Mouse (Mus musculus): ENCODE measurements at regions not wholly inside any gene's neighbourhood (a gene's known extent, or its start where the extent isn't known, plus 50 kb on each side); places are given as distances from the start of the nearest gene placed in this dataset.
"Not testable (repeated sequence)": the region's sequence is repeated elsewhere in the genome, so short reads cannot be mapped to it uniquely, and the experiment has no call there.

DNA sequence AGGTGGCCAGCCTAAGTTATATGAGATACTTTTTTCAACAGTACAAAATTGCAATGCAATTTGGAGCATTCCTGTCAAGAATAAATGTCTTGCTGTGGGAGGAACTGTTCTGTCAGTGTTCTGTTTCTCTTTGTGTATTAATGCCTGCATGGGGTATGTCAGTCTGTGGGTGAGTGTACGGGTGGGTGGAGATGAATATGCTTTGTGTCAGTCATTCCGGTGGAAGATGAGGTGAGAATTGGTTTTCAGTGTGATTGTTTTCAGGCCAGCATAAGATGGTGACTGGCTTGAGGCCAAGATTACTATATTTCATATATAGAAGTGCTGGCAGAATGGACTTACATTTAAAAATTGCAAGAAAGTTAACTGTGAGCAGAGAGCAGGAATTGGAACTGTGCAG, 184.0 kb downstream of the Frk start:
- DNase-seq = no peak

DNA sequence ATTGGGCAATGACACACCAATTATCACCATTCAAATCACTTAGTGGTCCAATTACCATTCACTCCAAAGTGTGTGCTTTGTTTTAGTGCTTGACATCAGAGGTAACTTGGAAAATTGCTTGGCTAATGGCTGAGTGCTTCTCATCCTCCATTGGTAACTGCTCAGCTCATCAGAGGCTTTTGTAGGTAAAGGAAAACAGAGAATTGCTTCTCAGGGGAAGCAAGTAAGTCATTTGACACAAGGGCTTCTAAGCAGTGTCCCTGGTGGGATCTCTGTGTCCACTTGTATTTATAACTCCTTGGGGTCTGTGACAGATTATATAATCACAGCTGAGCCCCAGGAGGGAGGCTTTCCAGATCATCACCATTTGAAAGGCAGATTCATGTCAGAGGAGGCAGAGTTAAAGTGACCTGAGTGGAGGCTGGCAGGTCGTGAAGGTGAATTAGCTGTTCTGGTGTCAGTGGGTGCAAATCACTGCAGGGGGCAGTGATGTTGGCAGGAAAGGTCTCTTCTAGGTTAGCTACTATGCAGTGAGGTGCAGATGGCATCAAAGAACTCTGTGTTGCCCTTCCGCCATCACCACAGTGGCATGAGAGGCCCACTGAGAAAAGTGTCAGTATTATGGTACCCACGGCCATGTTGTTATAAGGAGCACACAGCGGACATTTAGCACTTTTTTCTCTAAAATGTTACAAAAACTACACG, 184.7 kb downstream of the Frk start:
- no peak for DNase-seq

DNA sequence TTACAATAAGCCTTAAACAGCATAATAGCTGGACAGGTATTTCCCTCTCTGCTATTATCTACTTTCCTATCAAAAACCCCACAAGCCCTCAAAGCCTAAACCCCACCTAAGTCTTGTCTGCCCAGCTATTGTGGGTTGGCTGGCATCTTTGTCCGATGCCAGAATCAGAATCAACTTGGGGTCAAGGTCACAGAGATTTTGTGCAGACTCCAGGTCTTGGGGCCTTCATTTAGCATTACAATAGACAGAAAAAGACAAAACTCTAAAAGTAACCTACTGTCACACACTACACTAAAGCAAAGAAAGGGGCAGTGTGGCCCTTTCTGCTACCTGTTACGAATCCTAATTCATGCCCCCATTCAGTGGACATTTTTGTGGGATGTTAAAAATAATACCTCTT, 188.6 kb downstream of the Frk start:
- no peak for DNase-seq

DNA sequence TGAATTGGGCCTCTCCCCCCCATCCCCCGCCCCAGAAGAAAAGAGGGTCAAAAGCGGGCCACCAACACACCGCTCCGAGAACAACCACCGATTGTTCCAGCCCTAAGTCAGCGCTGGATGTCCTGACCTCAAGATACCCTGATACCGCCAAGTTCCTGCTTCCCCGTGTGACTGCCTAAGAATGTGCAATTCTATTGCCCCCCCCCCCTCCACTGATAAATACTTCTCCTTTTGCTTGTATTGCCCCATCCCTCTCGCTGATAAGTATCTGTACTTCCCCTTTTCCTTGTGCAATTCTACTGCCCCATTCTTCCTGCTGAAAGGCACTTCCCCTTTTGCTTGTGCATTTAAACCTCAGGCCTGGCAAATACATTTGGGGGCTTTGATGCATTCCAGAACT, 216.2 kb downstream of the Frk start:
- not testable (repeated sequence) for DNase-seq

GRCm38 (mm10) chr10:34701956-34702355, 218.8 kb downstream of the Frk start:
- no peak for DNase-seq

DNA sequence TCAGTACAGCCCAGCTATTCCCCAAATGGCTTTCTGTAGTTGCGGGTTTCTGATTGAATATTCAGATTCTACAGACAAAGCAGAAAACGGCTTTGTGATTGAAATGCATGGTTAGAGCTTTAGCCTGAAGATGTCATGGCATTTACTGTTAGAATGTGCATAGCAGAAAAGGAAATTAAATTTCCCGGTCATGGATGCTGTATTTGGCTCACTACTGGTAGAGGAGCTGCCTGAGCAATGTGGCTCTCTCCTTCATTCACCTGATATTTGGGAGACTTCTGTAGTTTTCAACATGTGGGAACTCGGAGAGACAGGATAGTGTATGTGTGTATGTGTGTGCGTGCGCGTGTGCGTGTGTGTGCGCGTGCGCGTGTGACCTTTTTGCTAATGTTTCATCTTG, 222.2 kb downstream of the Frk start:
- DNase-seq = no peak

- no peak for DNase-seq
Observed at GRCm38 (mm10) chr10:34731249-34731648, 248.1 kb downstream of the Frk start.

- no peak for DNase-seq
Observed at GRCm38 (mm10) chr10:34762426-34762825, 279.2 kb downstream of the Frk start.

- DNase-seq = peak in 1 of 2 experiments; percentile 1
Observed at GRCm38 (mm10) chr10:34792099-34792498, 308.9 kb downstream of the Frk start.

DNA sequence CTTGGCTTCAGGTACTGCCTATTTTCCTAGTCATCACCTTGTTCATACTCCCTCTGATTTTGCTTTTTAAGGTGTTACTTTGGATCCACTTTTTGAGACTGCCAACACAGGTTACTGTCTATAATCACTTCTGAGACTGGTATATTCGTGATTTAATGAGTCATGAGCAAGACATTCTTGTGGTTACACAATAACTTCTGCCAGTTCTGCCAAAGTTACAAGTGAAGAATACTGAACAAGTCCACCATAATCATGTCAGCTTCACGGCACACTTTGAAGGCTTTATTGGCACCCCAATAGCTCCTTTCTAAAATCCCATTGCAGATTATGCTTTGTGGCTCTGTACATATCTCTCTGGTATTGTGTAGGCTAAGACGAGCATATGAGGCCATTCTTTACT, 327.9 kb downstream of the Frk start:
- no peak for DNase-seq

- no peak for DNase-seq
Observed at GRCm38 (mm10) chr10:34824121-34824520, 340.9 kb downstream of the Frk start.

DNA sequence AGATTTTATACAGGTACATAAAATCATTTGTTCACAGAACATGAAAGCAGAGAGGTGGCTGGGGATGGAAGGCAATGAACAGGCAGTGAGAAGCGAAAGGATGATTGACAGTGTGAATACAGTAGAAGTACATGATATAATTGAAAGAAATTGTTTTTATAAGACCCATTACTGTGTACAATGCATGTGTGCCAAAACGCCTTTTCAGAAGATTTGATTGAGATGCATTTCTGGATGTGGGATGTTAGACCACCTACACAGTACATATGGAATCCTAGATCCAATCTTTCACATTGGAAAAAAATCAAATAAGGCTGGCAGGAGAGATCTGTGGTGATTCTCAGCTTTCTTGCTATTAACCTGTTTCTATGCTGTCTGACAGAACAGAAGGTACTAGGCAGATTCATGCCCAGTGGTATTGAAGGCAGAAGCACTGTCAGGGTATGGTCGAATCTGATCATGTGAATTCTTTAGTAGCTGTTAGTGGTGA, 358.9 kb downstream of the Frk start:
- no peak for DNase-seq

- no peak for DNase-seq
Observed at GRCm38 (mm10) chr10:34856494-34857146, 373.4 kb downstream of the Frk start.

DNA sequence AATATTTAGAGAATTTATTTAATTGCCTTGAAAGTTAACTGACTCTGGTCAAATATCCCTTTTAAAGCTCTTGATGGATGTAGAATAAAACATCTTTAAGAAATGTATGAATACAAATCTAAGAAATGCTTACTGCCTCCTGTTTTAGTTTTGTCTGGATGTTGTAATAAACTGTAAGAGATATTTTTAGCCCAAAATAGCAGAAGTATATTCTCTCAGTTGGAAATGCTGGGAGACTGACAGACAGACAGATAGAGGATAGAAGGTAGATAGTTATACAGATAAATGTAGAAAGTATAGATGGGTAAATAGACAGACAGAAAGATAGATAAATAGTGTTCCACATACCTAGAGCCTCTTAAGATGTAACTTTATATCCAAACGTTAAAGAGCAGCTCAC, 379.5 kb downstream of the Frk start:
- no peak for DNase-seq

DNA sequence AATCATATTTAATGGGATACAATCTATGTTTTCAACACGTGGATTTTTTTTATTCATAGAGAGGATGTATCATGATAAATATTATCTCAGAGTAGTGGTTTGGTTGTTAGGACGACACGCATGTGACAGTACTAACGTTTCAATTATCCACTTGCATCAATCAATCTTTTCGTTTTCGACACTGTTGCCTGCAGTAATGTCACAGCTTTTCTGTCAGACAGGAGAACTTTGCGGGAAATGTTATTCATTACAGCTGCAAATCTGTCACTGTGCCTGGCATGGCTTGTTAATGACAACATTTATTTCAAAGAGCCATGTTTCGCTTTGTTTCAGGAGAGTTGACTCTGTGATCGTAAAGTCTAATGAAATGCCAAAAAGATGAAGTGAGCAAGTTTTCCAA, 388.7 kb downstream of the Frk start:
- DNase-seq = no peak

DNA sequence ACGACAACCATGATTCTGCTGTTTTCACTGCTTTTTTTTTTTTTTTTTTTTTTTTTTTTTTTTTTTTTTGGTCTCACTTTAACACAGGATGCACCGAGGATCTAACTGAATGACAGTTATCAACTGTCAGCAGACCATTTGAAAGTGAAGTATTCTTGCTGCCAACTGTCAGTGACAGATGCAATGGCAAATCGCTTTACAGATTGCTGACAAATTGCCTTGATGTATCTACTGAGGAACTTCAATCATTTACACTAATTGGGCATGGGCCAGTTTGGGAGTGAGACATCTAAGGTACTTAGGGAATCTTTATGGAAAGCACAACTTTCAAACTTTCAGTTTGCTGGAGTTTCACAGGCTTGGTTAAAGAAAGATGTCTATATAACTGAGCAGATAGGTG, 395.3 kb downstream of the Frk start:
- DNase-seq = no peak

GRCm38 (mm10) chr10:34887601-34888000, 404.4 kb downstream of the Frk start:
- no peak for DNase-seq

- DNase-seq = no peak
Observed at GRCm38 (mm10) chr10:34904274-34904673, 421.1 kb downstream of the Frk start.

DNA sequence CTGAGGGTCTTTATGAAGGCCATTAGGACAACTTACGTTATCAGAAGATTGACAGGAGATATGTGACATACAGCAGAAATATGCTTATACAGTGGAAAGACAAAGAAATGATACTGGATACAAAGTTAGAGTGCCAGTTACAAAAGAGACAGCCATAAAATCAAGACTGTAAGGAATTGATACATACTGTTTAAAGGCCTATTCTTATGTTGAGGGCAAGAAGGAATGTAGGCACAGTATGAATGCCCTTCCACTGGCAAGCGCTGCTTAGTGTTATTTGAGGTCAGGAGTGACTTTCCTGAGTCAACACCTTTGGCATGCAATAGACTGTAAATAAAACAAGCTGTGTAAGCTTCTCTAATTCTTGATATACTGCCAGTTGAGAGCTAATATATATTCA, 421.5 kb downstream of the Frk start:
- DNase-seq = no peak

DNA sequence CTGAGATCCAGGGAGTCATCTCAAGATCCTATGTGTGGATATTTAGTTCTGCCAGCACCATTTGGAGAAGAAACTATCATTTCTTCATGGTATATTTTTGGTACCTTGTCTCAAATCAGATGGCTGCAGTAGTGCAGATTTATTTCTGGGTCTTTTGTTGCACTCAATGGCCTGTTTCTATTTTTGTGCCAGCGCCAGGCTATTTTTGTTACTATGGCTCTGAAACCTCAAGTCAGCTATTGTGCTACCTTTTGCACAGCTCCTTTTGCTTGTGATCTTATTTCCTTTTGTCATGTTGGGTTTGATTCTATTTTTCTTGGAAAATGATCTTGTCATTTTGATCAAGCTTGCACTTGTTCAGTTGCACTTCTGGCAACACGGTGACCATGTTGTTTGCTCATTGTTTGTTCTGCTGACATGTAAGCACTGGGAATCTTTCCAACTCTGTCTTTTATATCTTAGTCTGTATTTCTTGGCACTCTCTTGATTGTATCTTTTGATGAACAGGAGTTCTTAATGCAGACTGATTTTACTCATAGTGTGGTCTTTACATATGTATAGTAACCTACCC, 429.0 kb downstream of the Frk start:
- DNase-seq = no peak

Data from kidney, postnatal 36 days (tissue).